In genomic region chr2:50568777-50569501, GRCm38 (mm10) we compare ENCODE assay signal across 17 mouse cellular contexts.
DNase-seq lines count a peak whose midpoint lies in the region; ATAC-seq and TF ChIP-seq lines count a peak whose summit lies in the region.
"Had no signal": no experiment of that assay in that cellular context is flagged by ENCODE, and none has a peak within 500 bp of the region (broad histone marks: within the 10 kb centered on the region; RNA-seq: fewer than 3 reads in every experiment).

No protein-coding gene starts in this region.

- no peak overlapping the region for H3K4me3 ChIP-seq in hindbrain, embryonic 11.5 days (ENCODE audit: low read depth, low read length)
- no peak overlapping the region for H3K4me3 ChIP-seq in hindbrain, embryonic 10.5 days
- no peak overlapping the region for H3K4me3 ChIP-seq in forebrain, embryonic 13.5 days
- H3K4me3 ChIP-seq in hindbrain, postnatal 0 days (ENCODE audit: low read length): no peak overlapping the region
- H3K4me3 ChIP-seq in neural tube, embryonic 14.5 days (ENCODE audit: low read depth, low read length): no peak overlapping the region
- no peak overlapping the region for H3K4me3 ChIP-seq in limb, embryonic 10.5 days
- no peak overlapping the region for H3K4me3 ChIP-seq in stomach, postnatal 0 days (ENCODE audit: low read depth, low read length)
- H3K4me3 ChIP-seq: gastrocnemius, adult 2 months; heart, embryonic 10.5 days; liver, embryonic 15.5 days had no signal

- WGBS in hindbrain, embryonic 11.5 days: 64% methylated on average over 8 of the region's 8 CpGs
- 66% methylated on average over 8 of the region's 8 CpGs for WGBS in hindbrain, embryonic 10.5 days
- WGBS in forebrain, embryonic 13.5 days: 44% methylated on average over 8 of the region's 8 CpGs
- WGBS in hindbrain, postnatal 0 days: 35% methylated on average over 8 of the region's 8 CpGs
- 42% methylated on average over 8 of the region's 8 CpGs for WGBS in neural tube, embryonic 14.5 days
- 87% methylated on average over 8 of the region's 8 CpGs for WGBS in limb, embryonic 10.5 days
- WGBS in stomach, postnatal 0 days: 73% methylated on average over 8 of the region's 8 CpGs

- no peak for TF ChIP-seq EP300 in stomach, postnatal 0 days (optimal IDR thresholded peaks at IDR 0.05)

- no peak for TF ChIP-seq CTCF in hindbrain, postnatal 0 days (IDR thresholded peaks at IDR 0.05; ENCODE audit: low read depth)
- TF ChIP-seq CTCF in stomach, postnatal 0 days (IDR thresholded peaks at IDR 0.05; ENCODE audit: low read depth): no peak

- ATAC-seq in hindbrain, embryonic 11.5 days (ENCODE audit: low FRiP score): peak; percentile 64; the same call in 1 of the 2 replicates
- peak; percentile 89 for ATAC-seq in forebrain, embryonic 13.5 days
- peak; percentile 68 for ATAC-seq in hindbrain, postnatal 0 days
- ATAC-seq in neural tube, embryonic 14.5 days (ENCODE audit: low read depth): peak; percentile 86
- ATAC-seq in stomach, postnatal 0 days (ENCODE audit: low FRiP score, low TSS enrichment): no peak

- H3K36me3 ChIP-seq in hindbrain, embryonic 11.5 days (ENCODE audit: control insufficient read depth, insufficient read depth, low read length): no peaks in the 10 kb centered on the region
- H3K36me3 ChIP-seq in hindbrain, embryonic 10.5 days: no peaks in the 10 kb centered on the region
- no peaks in the 10 kb centered on the region for H3K36me3 ChIP-seq in forebrain, embryonic 13.5 days (ENCODE audit: poor library complexity, severe bottlenecking)
- no peaks in the 10 kb centered on the region for H3K36me3 ChIP-seq in hindbrain, postnatal 0 days (ENCODE audit: insufficient read depth, low read length)
- no peaks in the 10 kb centered on the region for H3K36me3 ChIP-seq in neural tube, embryonic 14.5 days (ENCODE audit: control insufficient read depth, insufficient read depth, low read length)
- no peaks in the 10 kb centered on the region for H3K36me3 ChIP-seq in limb, embryonic 10.5 days
- H3K36me3 ChIP-seq in stomach, postnatal 0 days (ENCODE audit: control insufficient read depth, insufficient read depth, low read length): no peaks in the 10 kb centered on the region
- H3K36me3 ChIP-seq: heart, embryonic 10.5 days; liver, embryonic 15.5 days had no signal

- no peaks in the 10 kb centered on the region for H3K9me3 ChIP-seq in hindbrain, embryonic 11.5 days (ENCODE audit: control insufficient read depth, low read length)
- no peaks in the 10 kb centered on the region for H3K9me3 ChIP-seq in hindbrain, embryonic 10.5 days
- H3K9me3 ChIP-seq in forebrain, embryonic 13.5 days (replicated peaks): no peaks in the 10 kb centered on the region
- H3K9me3 ChIP-seq in hindbrain, postnatal 0 days (ENCODE audit: low read length): no peaks in the 10 kb centered on the region
- H3K9me3 ChIP-seq in neural tube, embryonic 14.5 days (ENCODE audit: control insufficient read depth, low read length): no peaks in the 10 kb centered on the region
- no peaks in the 10 kb centered on the region for H3K9me3 ChIP-seq in limb, embryonic 10.5 days (replicated peaks)
- H3K9me3 ChIP-seq in stomach, postnatal 0 days (ENCODE audit: control insufficient read depth, low read length): no peaks in the 10 kb centered on the region
- H3K9me3 ChIP-seq: heart, embryonic 10.5 days; liver, embryonic 15.5 days had no signal

- H3K4me2 ChIP-seq in hindbrain, embryonic 11.5 days (replicated peaks; ENCODE audit: low read depth, low read length): no peak overlapping the region
- no peak overlapping the region for H3K4me2 ChIP-seq in forebrain, embryonic 13.5 days
- no peak overlapping the region for H3K4me2 ChIP-seq in hindbrain, postnatal 0 days (ENCODE audit: low read depth, low read length)
- H3K4me2 ChIP-seq in neural tube, embryonic 14.5 days (ENCODE audit: low read depth, low read length): no peak overlapping the region
- no peak overlapping the region for H3K4me2 ChIP-seq in stomach, postnatal 0 days (replicated peaks; ENCODE audit: low read depth)
- H3K4me2 ChIP-seq: liver, embryonic 15.5 days had no signal

- no peak overlapping the region for H3K9ac ChIP-seq in hindbrain, embryonic 11.5 days (ENCODE audit: low read depth, low read length)
- H3K9ac ChIP-seq in forebrain, embryonic 13.5 days: no peak overlapping the region
- no peak overlapping the region for H3K9ac ChIP-seq in hindbrain, postnatal 0 days (replicated peaks; ENCODE audit: low read length)
- H3K9ac ChIP-seq in neural tube, embryonic 14.5 days (replicated peaks; ENCODE audit: low read depth, low read length): no peak overlapping the region
- no peak overlapping the region for H3K9ac ChIP-seq in stomach, postnatal 0 days (ENCODE audit: low read length)
- H3K9ac ChIP-seq: liver, embryonic 15.5 days had no signal

- H3K27me3 ChIP-seq in hindbrain, embryonic 11.5 days (ENCODE audit: control insufficient read depth, insufficient read depth, low read length): no peaks in the 10 kb centered on the region
- no peaks in the 10 kb centered on the region for H3K27me3 ChIP-seq in hindbrain, embryonic 10.5 days (ENCODE audit: insufficient read depth, poor library complexity, severe bottlenecking)
- H3K27me3 ChIP-seq in forebrain, embryonic 13.5 days: no peaks in the 10 kb centered on the region
- H3K27me3 ChIP-seq in hindbrain, postnatal 0 days (ENCODE audit: insufficient read depth, low read length): no peaks in the 10 kb centered on the region
- H3K27me3 ChIP-seq in neural tube, embryonic 14.5 days (ENCODE audit: control insufficient read depth, insufficient read depth, low read length): no peaks in the 10 kb centered on the region
- H3K27me3 ChIP-seq in limb, embryonic 10.5 days (ENCODE audit: low read depth, poor library complexity, severe bottlenecking): no peaks in the 10 kb centered on the region
- no peaks in the 10 kb centered on the region for H3K27me3 ChIP-seq in stomach, postnatal 0 days (ENCODE audit: control insufficient read depth, insufficient read depth, low read length)
- H3K27me3 ChIP-seq: liver, embryonic 15.5 days had no signal

- peaks cover 3% of the 10 kb centered on the region; the same call in 1 of the 2 replicates for H3K4me1 ChIP-seq in hindbrain, embryonic 11.5 days (replicated peaks; ENCODE audit: control insufficient read depth, insufficient read depth, low read length)
- peaks cover 10% of the 10 kb centered on the region for H3K4me1 ChIP-seq in hindbrain, embryonic 10.5 days (replicated peaks)
- peaks cover 10% of the 10 kb centered on the region for H3K4me1 ChIP-seq in forebrain, embryonic 13.5 days
- H3K4me1 ChIP-seq in hindbrain, postnatal 0 days (ENCODE audit: insufficient read depth, low read length): 0 out of 2 replicates have a peak, but pooled peaks cover 7% of the 10 kb centered on the region
- peaks cover 8% of the 10 kb centered on the region; the same call in 1 of the 2 replicates for H3K4me1 ChIP-seq in neural tube, embryonic 14.5 days (ENCODE audit: control insufficient read depth, insufficient read depth, low read length)
- no peaks in the 10 kb centered on the region for H3K4me1 ChIP-seq in limb, embryonic 10.5 days
- H3K4me1 ChIP-seq in stomach, postnatal 0 days (replicated peaks; ENCODE audit: control insufficient read depth, insufficient read depth): no peaks in the 10 kb centered on the region
- H3K4me1 ChIP-seq: liver, embryonic 15.5 days had no signal

- no peak overlapping the region for H3K27ac ChIP-seq in hindbrain, embryonic 11.5 days (ENCODE audit: low read depth, low read length)
- H3K27ac ChIP-seq in hindbrain, embryonic 10.5 days: no peak overlapping the region
- H3K27ac ChIP-seq in forebrain, embryonic 13.5 days: no peak overlapping the region
- H3K27ac ChIP-seq in hindbrain, postnatal 0 days: no peak overlapping the region
- H3K27ac ChIP-seq in neural tube, embryonic 14.5 days (ENCODE audit: low read depth, low read length): no peak overlapping the region
- no peak overlapping the region for H3K27ac ChIP-seq in limb, embryonic 10.5 days
- H3K27ac ChIP-seq in stomach, postnatal 0 days (replicated peaks): no peak overlapping the region
- H3K27ac ChIP-seq: gastrocnemius, adult 2 months; heart, embryonic 10.5 days; liver, embryonic 15.5 days had no signal

- DNase-seq in hindbrain, embryonic 11.5 days (ENCODE audit: low spot score): peak; percentile 30
- DNase-seq in hindbrain, embryonic 10.5 days (ENCODE audit: low spot score): no peak
- peak; percentile 55 for DNase-seq in hindbrain, postnatal 0 days (ENCODE audit: low spot score)
- DNase-seq in limb, embryonic 10.5 days (ENCODE audit: low spot score): no peak
- DNase-seq in stomach, postnatal 0 days (ENCODE audit: low spot score): no peak
- DNase-seq in ovary, adult 18-20 months (ENCODE audit: low spot score): no peak
- DNase-seq: adrenal gland, adult 8-10 months; cerebellum, adult 11 months; gastrocnemius, adult 2 months; heart, postnatal 36 days; kidney, adult 11 months; lung, postnatal 36 days; thymus, postnatal 4 days had no signal

Comparison
In these comparisons a context has a peak if more than half of its experiments do, and no peak if none do; other contexts are left out.
1. DNase-seq: peak in hindbrain, embryonic 11.5 days (single experiment) and hindbrain, postnatal 0 days (single experiment); none in hindbrain, embryonic 10.5 days (single experiment), limb, embryonic 10.5 days (single experiment), stomach, postnatal 0 days (single experiment) and ovary, adult 18-20 months (single experiment).